Mouse (Mus musculus): Measurements from ENCODE around the gene Erich6b. TPM values are rescaled to one million over a fixed set of nuclear protein-coding genes. Genes with fewer than 3 reads are reported as not detected.

The Erich6b gene
- polyA plus RNA-seq, 1 experiment from 2014 or later: not detected

Other genes with a start within 250 kb of the Erich6b start
- 1.1 and 1.4 TPM in 2 replicates for gene Siah3, start 186.3 kb upstream of the Erich6b start, polyA plus RNA-seq (2014; fragmentation: Nextera tagmentation; extraction: Ambion mirVana)
- gene Spert, start 49.1 kb upstream of the Erich6b start, polyA plus RNA-seq (2014; fragmentation: Nextera tagmentation; extraction: Ambion mirVana): not detected in 2 replicates
- gene Cog3, start 112.3 kb downstream of the Erich6b start, polyA plus RNA-seq (2014; fragmentation: Nextera tagmentation; extraction: Ambion mirVana): 23.3 and 27.5 TPM in 2 replicates
- gene Slc25a30, start 144.8 kb downstream of the Erich6b start, polyA plus RNA-seq (2014; fragmentation: Nextera tagmentation; extraction: Ambion mirVana): 7.0 and 8.8 TPM in 2 replicates
- 1,099 and 1,119 TPM in 2 replicates for gene Tpt1, start 202.8 kb downstream of the Erich6b start, polyA plus RNA-seq (2014; fragmentation: Nextera tagmentation; extraction: Ambion mirVana)